Mouse (Mus musculus) heart, embryonic 11.5 days (tissue): ENCODE data around the gene Zbtb45. TPM values are rescaled to one million over a fixed set of nuclear protein-coding genes. Genes with fewer than 3 reads are reported as not detected.

ENCODE experiments used
- ATAC-seq: fragments of 200-750 bp; cut with Nextera tagmentation; replicated peaks from 2 replicates; pipeline ENCODE4 v1.8.0; 2017; ENCODE audit warnings: moderate library complexity; ENCODE audit not compliant: insufficient number of reproducible peaks, low FRiP score, low TSS enrichment
- H3K27ac ChIP-seq: fragments of 300-500 bp; sonication (generic); 2 replicates; pipeline ENCODE4 v1.5.1; 2014; ENCODE audit warnings: mild to moderate bottlenecking, low read depth, low read length
- H3K27me3 ChIP-seq: fragments of 300-500 bp; sonication (generic); 2 replicates; pipeline ENCODE4 v1.6.1; 2014; ENCODE audit warnings: mild to moderate bottlenecking, low read length, mixed read lengths; ENCODE audit not compliant: control insufficient read depth, insufficient read depth
- H3K36me3 ChIP-seq: fragments of 300-500 bp; sonication (generic); 2 replicates; pipeline ENCODE4 v1.6.1; 2014; ENCODE audit warnings: mild to moderate bottlenecking, low read length, moderate library complexity, mixed read lengths; ENCODE audit not compliant: control insufficient read depth, insufficient read depth
- H3K4me1 ChIP-seq: fragments of 300-500 bp; sonication (generic); 2 replicates; pipeline ENCODE4 v1.6.1; 2014; ENCODE audit warnings: low read length; ENCODE audit not compliant: control insufficient read depth, insufficient read depth
- H3K4me2 ChIP-seq: fragments of 300-500 bp; sonication (generic); 2 replicates; pipeline ENCODE4 v1.6.1; 2014; ENCODE audit warnings: mild to moderate bottlenecking, moderate library complexity
- H3K4me3 ChIP-seq: fragments of 300-500 bp; sonication (generic); 2 replicates; pipeline ENCODE4 v1.5.1; 2014; ENCODE audit warnings: low read depth, low read length
- H3K9ac ChIP-seq: fragments of 300-500 bp; sonication (generic); 2 replicates; pipeline ENCODE4 v1.6.1; 2014; ENCODE audit warnings: mild to moderate bottlenecking, low read depth, low read length, moderate library complexity
- H3K9me3 ChIP-seq: fragments of 300-500 bp; sonication (generic); replicated peaks from 2 replicates; pipeline ENCODE4 v1.6.1; 2016; ENCODE audit warnings: low read length; ENCODE audit not compliant: control insufficient read depth
- WGBS: fragments of 180-500 bp; shearing (Covaris S2); extraction: QIAGEN DNeasy Blood & Tissue Kit; methylation state at CpG from one replicate; pipeline ENCODE4 v1.1.7; 2014; ENCODE audit not compliant: insufficient replicate concordance; 5-methylcytosine and 5-hydroxymethylcytosine counted together
- polyA plus RNA-seq: library from polyadenylated mRNA; unstranded; fragments of >200 nt; fragmentation: Nextera tagmentation; extraction: Ambion mirVana; gene quantifications from 2 replicates; pipeline ENCODE4 v1.2.1, GENCODE M21; 2014

Gene Zbtb45
- polyA plus RNA-seq, result 13.6 and 16.0 TPM in 2 replicates

GRCm38 (mm10) chr7:13010005-13010908 is at the start of gene Zbtb45:
TSS of gene Zbtb45 (minus strand) at chr7:13010034.
- Histone ChIP-seq H3K27me3 (peaks cover 14% of the 10 kb centered on the region), H3K27ac (peak within 1 kb of the TSS; percentile 94), H3K4me3 (peak within 1 kb of the TSS; percentile 70), H3K36me3 (no peaks in the 10 kb centered on the region), H3K4me1 (peaks cover 13% of the 10 kb centered on the region; the same call in 1 of the 2 replicates), H3K9me3 (no peaks in the 10 kb centered on the region), H3K9ac (peak within 1 kb of the TSS; percentile 91), H3K4me2 (peak within 1 kb of the TSS; percentile 93)
- ATAC-seq, result no peak; the same call in 1 of the 2 replicates
- WGBS, result 15% methylated on average over 26 of the region's 26 CpGs

- Histone ChIP-seq H3K4me2 (no peak overlapping the region), H3K36me3 (no peaks in the 10 kb centered on the region), H3K27me3 (no peaks in the 10 kb centered on the region), H3K4me3 (no peak overlapping the region), H3K9ac (no peak overlapping the region), H3K27ac (no peak overlapping the region), H3K4me1 (no peaks in the 10 kb centered on the region), H3K9me3 (0 out of 2 replicates have a peak, but pooled peaks cover 4% of the 10 kb centered on the region)
- ATAC-seq, result no peak
- 80% methylated on average over 9 of the region's 9 CpGs for WGBS
Observed at GRCm38 (mm10) chr7:13059536-13059935, 49.7 kb upstream of the Zbtb45 start.

- Histone ChIP-seq H3K9me3 (no peaks in the 10 kb centered on the region), H3K4me2 (no peak overlapping the region), H3K36me3 (no peaks in the 10 kb centered on the region), H3K4me1 (peaks cover 3% of the 10 kb centered on the region; the same call in 1 of the 2 replicates), H3K4me3 (no peak overlapping the region), H3K27ac (no peak overlapping the region), H3K9ac (no peak overlapping the region), H3K27me3 (no peaks in the 10 kb centered on the region)
- 65% methylated on average over 8 of the region's 8 CpGs for WGBS
- no peak for ATAC-seq
Observed at GRCm38 (mm10) chr7:13056913-13057700, 47.3 kb upstream of the Zbtb45 start.

- peak within 1 kb of the TSS; percentile 62 for H3K27ac ChIP-seq
- no peaks in the 10 kb centered on the region for H3K9me3 ChIP-seq
- peak within 1 kb of the TSS; percentile 76 for H3K9ac ChIP-seq
- peaks cover 3% of the 10 kb centered on the region; the same call in 1 of the 2 replicates for H3K4me1 ChIP-seq
- no peaks in the 10 kb centered on the region for H3K36me3 ChIP-seq
- peak within 1 kb of the TSS; percentile 63 for H3K4me2 ChIP-seq
- no peaks in the 10 kb centered on the region for H3K27me3 ChIP-seq
- WGBS, result under 1% methylated on average over 41 of the region's 41 CpGs
- ATAC-seq, result peak; percentile 92
- H3K4me3 ChIP-seq, result peak within 1 kb of the TSS; percentile 56
Observed at GRCm38 (mm10) chr7:13054287-13055010, 44.6 kb upstream of the Zbtb45 start, which contains the start of gene Mzf1. TSS of gene Mzf1 (minus strand) at chr7:13054764.

GRCm38 (mm10) chr7:13053961-13054286 is 44.1 kb upstream of the Zbtb45 start:
- ATAC-seq, result no peak
- WGBS, result 2% methylated on average over 15 of the region's 15 CpGs

GRCm38 (mm10) chr7:13053501-13053900 is 43.7 kb upstream of the Zbtb45 start:
- Histone ChIP-seq H3K9ac (no peak overlapping the region), H3K9me3 (no peaks in the 10 kb centered on the region), H3K27ac (no peak overlapping the region), H3K4me3 (peak overlapping the region; percentile 56), H3K4me1 (peaks cover 3% of the 10 kb centered on the region; the same call in 1 of the 2 replicates), H3K36me3 (no peaks in the 10 kb centered on the region), H3K27me3 (no peaks in the 10 kb centered on the region), H3K4me2 (peak overlapping the region; percentile 63)
- ATAC-seq, result no peak
- 81% methylated on average over 2 of the region's 2 CpGs for WGBS

More at GRCm38 (mm10) chr7:13053961-13054286, 44.1 kb upstream of the Zbtb45 start:
- Histone ChIP-seq H3K9ac (peak overlapping the region; percentile 76), H3K4me3 (peak overlapping the region; percentile 56), H3K4me1 (peaks cover 3% of the 10 kb centered on the region; the same call in 1 of the 2 replicates), H3K9me3 (no peaks in the 10 kb centered on the region), H3K27me3 (no peaks in the 10 kb centered on the region), H3K36me3 (no peaks in the 10 kb centered on the region), H3K27ac (peak overlapping the region; percentile 62), H3K4me2 (peak overlapping the region; percentile 63)

GRCm38 (mm10) chr7:13053001-13053400 is 43.2 kb upstream of the Zbtb45 start:
- Histone ChIP-seq H3K36me3 (no peaks in the 10 kb centered on the region), H3K27ac (no peak overlapping the region), H3K4me3 (no peak overlapping the region), H3K4me2 (no peak overlapping the region), H3K9me3 (no peaks in the 10 kb centered on the region), H3K4me1 (peaks cover 3% of the 10 kb centered on the region; the same call in 1 of the 2 replicates), H3K9ac (no peak overlapping the region), H3K27me3 (no peaks in the 10 kb centered on the region)
- 88% methylated on average over 13 of the region's 13 CpGs for WGBS
- ATAC-seq, result no peak

- H3K4me1 ChIP-seq, result peaks cover 7% of the 10 kb centered on the region
- WGBS, result 9% methylated on average over 2 of the region's 2 CpGs
- no peaks in the 10 kb centered on the region for H3K36me3 ChIP-seq
- no peak overlapping the region for H3K27ac ChIP-seq
- H3K4me3 ChIP-seq, result no peak overlapping the region
- peaks cover 9% of the 10 kb centered on the region for H3K9me3 ChIP-seq
- peak; percentile 39; the same call in 1 of the 2 replicates for ATAC-seq
- no peak overlapping the region for H3K4me2 ChIP-seq
- no peak overlapping the region for H3K9ac ChIP-seq
- H3K27me3 ChIP-seq, result peaks cover 36% of the 10 kb centered on the region
Observed at GRCm38 (mm10) chr7:13046084-13046483, 36.2 kb upstream of the Zbtb45 start.
